Mouse (Mus musculus): ENCODE results near the gene Phf11c. TPM values are rescaled to one million over a fixed set of nuclear protein-coding genes. Genes with fewer than 3 reads are reported as not detected.
A peak's percentile ranks its signal among the peaks of the same experiment; 100 is the strongest.

The Phf11c gene
- polyA plus RNA-seq (2014; fragmentation: Nextera tagmentation; extraction: Ambion mirVana), result 0.37 and 0.45 TPM in 2 replicates

GRCm38 (mm10) chr14:59395281-59395680 lies at the start of gene Phf11c:
Gene Phf11c, minus strand, starts transcription at chr14:59395381.
- H3K4me2 ChIP-seq (ENCODE audit: low read depth, low read length), result no peak within 1 kb of the TSS
- no peaks in the 10 kb centered on the region for H3K9me3 ChIP-seq (ENCODE audit: control insufficient read depth, low read length)
- no peaks in the 10 kb centered on the region for H3K4me1 ChIP-seq (ENCODE audit: control insufficient read depth, insufficient read depth, low read length)
- no peak within 1 kb of the TSS for H3K27ac ChIP-seq (replicated peaks; ENCODE audit: low read depth, low read length)
- 93% methylated on average over 3 of the region's 3 CpGs for WGBS
- no peaks in the 10 kb centered on the region for H3K27me3 ChIP-seq (replicated peaks; ENCODE audit: control insufficient read depth, insufficient read depth, low read length)
- no peak within 1 kb of the TSS for H3K4me3 ChIP-seq (ENCODE audit: low read depth, low read length)
- no peak within 1 kb of the TSS for H3K9ac ChIP-seq (ENCODE audit: low read depth, low read length)
- DNase-seq (ENCODE audit: low spot score) (no peak), ATAC-seq (ENCODE audit: low read depth) (no peak)
- no peaks in the 10 kb centered on the region for H3K36me3 ChIP-seq (ENCODE audit: control insufficient read depth, insufficient read depth, low read length)

- Histone ChIP-seq H3K27ac (replicated peaks; ENCODE audit: low read depth, low read length) (peak overlapping the region; percentile 80), H3K36me3 (ENCODE audit: control insufficient read depth, insufficient read depth, low read length) (no peaks in the 10 kb centered on the region), H3K9me3 (ENCODE audit: control insufficient read depth, low read length) (no peaks in the 10 kb centered on the region), H3K4me1 (ENCODE audit: control insufficient read depth, insufficient read depth, low read length) (peaks cover 9% of the 10 kb centered on the region), H3K27me3 (replicated peaks; ENCODE audit: control insufficient read depth, insufficient read depth, low read length) (no peaks in the 10 kb centered on the region), H3K4me3 (ENCODE audit: low read depth, low read length) (peak overlapping the region; percentile 58), H3K4me2 (ENCODE audit: low read depth, low read length) (peak overlapping the region; percentile 84), H3K9ac (ENCODE audit: low read depth, low read length) (peak overlapping the region; percentile 86)
- DNase-seq (ENCODE audit: low spot score), result no peak
- ATAC-seq (ENCODE audit: low read depth), result no peak
- 10% methylated on average over 6 of the region's 6 CpGs for WGBS
These were observed 46.3 kb upstream of the Phf11c start for GRCm38 (mm10) chr14:59441472-59441805.

- ATAC-seq (ENCODE audit: low read depth), result peak; percentile 100
- Histone ChIP-seq H3K9me3 (ENCODE audit: control insufficient read depth, low read length) (no peaks in the 10 kb centered on the region), H3K4me1 (ENCODE audit: control insufficient read depth, insufficient read depth, low read length) (peaks cover 9% of the 10 kb centered on the region), H3K4me3 (ENCODE audit: low read depth, low read length) (peak within 1 kb of the TSS; percentile 58), H3K27ac (replicated peaks; ENCODE audit: low read depth, low read length) (peak within 1 kb of the TSS; percentile 80), H3K36me3 (ENCODE audit: control insufficient read depth, insufficient read depth, low read length) (no peaks in the 10 kb centered on the region), H3K27me3 (replicated peaks; ENCODE audit: control insufficient read depth, insufficient read depth, low read length) (no peaks in the 10 kb centered on the region), H3K4me2 (ENCODE audit: low read depth, low read length) (peak within 1 kb of the TSS; percentile 84), H3K9ac (ENCODE audit: low read depth, low read length) (peak within 1 kb of the TSS; percentile 86)
- DNase-seq (ENCODE audit: low spot score), result peak; percentile 97
- under 1% methylated on average over 57 of the region's 66 CpGs for WGBS
These were observed 45.6 kb upstream of the Phf11c start, which contains the start of the genes Setdb2 and Cab39l for GRCm38 (mm10) chr14:59440558-59441471. Gene Setdb2, minus strand, starts transcription at chr14:59440884. Gene Cab39l, plus strand, starts transcription at chr14:59440972.

GRCm38 (mm10) chr14:59440039-59440438 lies 44.9 kb upstream of the Phf11c start:
- Histone ChIP-seq H3K27ac (replicated peaks; ENCODE audit: low read depth, low read length) (no peak overlapping the region), H3K4me1 (ENCODE audit: control insufficient read depth, insufficient read depth, low read length) (peaks cover 9% of the 10 kb centered on the region), H3K36me3 (ENCODE audit: control insufficient read depth, insufficient read depth, low read length) (no peaks in the 10 kb centered on the region), H3K4me2 (ENCODE audit: low read depth, low read length) (peak overlapping the region; percentile 84), H3K9ac (ENCODE audit: low read depth, low read length) (peak overlapping the region; percentile 86), H3K4me3 (ENCODE audit: low read depth, low read length) (peak overlapping the region; percentile 58), H3K27me3 (replicated peaks; ENCODE audit: control insufficient read depth, insufficient read depth, low read length) (no peaks in the 10 kb centered on the region), H3K9me3 (ENCODE audit: control insufficient read depth, low read length) (no peaks in the 10 kb centered on the region)
- WGBS, result 17% methylated on average over 7 of the region's 7 CpGs
- no peak for DNase-seq (ENCODE audit: low spot score)
- no peak for ATAC-seq (ENCODE audit: low read depth)

GRCm38 (mm10) chr14:59438505-59438904 lies 43.3 kb upstream of the Phf11c start:
- H3K4me2 ChIP-seq (ENCODE audit: low read depth, low read length), result no peak overlapping the region
- peaks cover 9% of the 10 kb centered on the region for H3K4me1 ChIP-seq (ENCODE audit: control insufficient read depth, insufficient read depth, low read length)
- no peak overlapping the region for H3K27ac ChIP-seq (replicated peaks; ENCODE audit: low read depth, low read length)
- no peaks in the 10 kb centered on the region for H3K27me3 ChIP-seq (replicated peaks; ENCODE audit: control insufficient read depth, insufficient read depth, low read length)
- ATAC-seq (ENCODE audit: low read depth) (no peak), DNase-seq (ENCODE audit: low spot score) (no peak)
- H3K9ac ChIP-seq (ENCODE audit: low read depth, low read length), result no peak overlapping the region
- no peaks in the 10 kb centered on the region for H3K9me3 ChIP-seq (ENCODE audit: control insufficient read depth, low read length)
- no peaks in the 10 kb centered on the region for H3K36me3 ChIP-seq (ENCODE audit: control insufficient read depth, insufficient read depth, low read length)
- 84% methylated on average over 2 of the region's 2 CpGs for WGBS
- H3K4me3 ChIP-seq (ENCODE audit: low read depth, low read length), result no peak overlapping the region

GRCm38 (mm10) chr14:59437398-59437797 lies 42.2 kb upstream of the Phf11c start:
- Histone ChIP-seq H3K4me2 (ENCODE audit: low read depth, low read length) (no peak overlapping the region), H3K27me3 (replicated peaks; ENCODE audit: control insufficient read depth, insufficient read depth, low read length) (no peaks in the 10 kb centered on the region)

GRCm38 (mm10) chr14:59435206-59435605 lies 40.0 kb upstream of the Phf11c start:
- no peak overlapping the region for H3K4me2 ChIP-seq (ENCODE audit: low read depth, low read length)
- H3K4me1 ChIP-seq (ENCODE audit: control insufficient read depth, insufficient read depth, low read length), result peaks cover 7% of the 10 kb centered on the region
- no peak overlapping the region for H3K9ac ChIP-seq (ENCODE audit: low read depth, low read length)
- no peak overlapping the region for H3K27ac ChIP-seq (replicated peaks; ENCODE audit: low read depth, low read length)
- no peaks in the 10 kb centered on the region for H3K9me3 ChIP-seq (ENCODE audit: control insufficient read depth, low read length)
- no peak for ATAC-seq (ENCODE audit: low read depth)
- DNase-seq (ENCODE audit: low spot score), result no peak
- H3K36me3 ChIP-seq (ENCODE audit: control insufficient read depth, insufficient read depth, low read length), result no peaks in the 10 kb centered on the region
- H3K27me3 ChIP-seq (replicated peaks; ENCODE audit: control insufficient read depth, insufficient read depth, low read length), result no peaks in the 10 kb centered on the region
- no peak overlapping the region for H3K4me3 ChIP-seq (ENCODE audit: low read depth, low read length)

More at GRCm38 (mm10) chr14:59437398-59437797, 42.2 kb upstream of the Phf11c start:
- Histone ChIP-seq H3K9me3 (ENCODE audit: control insufficient read depth, low read length) (no peaks in the 10 kb centered on the region), H3K36me3 (ENCODE audit: control insufficient read depth, insufficient read depth, low read length) (no peaks in the 10 kb centered on the region), H3K9ac (ENCODE audit: low read depth, low read length) (no peak overlapping the region), H3K4me3 (ENCODE audit: low read depth, low read length) (no peak overlapping the region), H3K4me1 (ENCODE audit: control insufficient read depth, insufficient read depth, low read length) (peaks cover 9% of the 10 kb centered on the region), H3K27ac (replicated peaks; ENCODE audit: low read depth, low read length) (no peak overlapping the region)
- DNase-seq (ENCODE audit: low spot score), result no peak
- WGBS, result 85% methylated on average over 3 of the region's 3 CpGs
- ATAC-seq (ENCODE audit: low read depth), result no peak

- no peaks in the 10 kb centered on the region for H3K9me3 ChIP-seq (ENCODE audit: control insufficient read depth, low read length)
- DNase-seq (ENCODE audit: low spot score), result no peak
- WGBS, result 63% methylated on average over 2 of the region's 2 CpGs
These were observed 38.7 kb upstream of the Phf11c start for GRCm38 (mm10) chr14:59433902-59434301.

GRCm38 (mm10) chr14:59430556-59430955 lies 35.4 kb upstream of the Phf11c start:
- no peak overlapping the region for H3K27ac ChIP-seq (replicated peaks; ENCODE audit: low read depth, low read length)
- no peak for ATAC-seq (ENCODE audit: low read depth)
- 81% methylated on average over 1 of the region's 1 CpGs for WGBS
- no peaks in the 10 kb centered on the region for H3K27me3 ChIP-seq (replicated peaks; ENCODE audit: control insufficient read depth, insufficient read depth, low read length)
- H3K4me1 ChIP-seq (ENCODE audit: control insufficient read depth, insufficient read depth, low read length), result no peaks in the 10 kb centered on the region
- no peak for DNase-seq (ENCODE audit: low spot score)
- H3K36me3 ChIP-seq (ENCODE audit: control insufficient read depth, insufficient read depth, low read length), result no peaks in the 10 kb centered on the region
- no peak overlapping the region for H3K4me2 ChIP-seq (ENCODE audit: low read depth, low read length)
- no peak overlapping the region for H3K9ac ChIP-seq (ENCODE audit: low read depth, low read length)
- no peaks in the 10 kb centered on the region for H3K9me3 ChIP-seq (ENCODE audit: control insufficient read depth, low read length)
- no peak overlapping the region for H3K4me3 ChIP-seq (ENCODE audit: low read depth, low read length)

More at GRCm38 (mm10) chr14:59433902-59434301, 38.7 kb upstream of the Phf11c start:
- Histone ChIP-seq H3K4me2 (ENCODE audit: low read depth, low read length) (no peak overlapping the region), H3K4me3 (ENCODE audit: low read depth, low read length) (no peak overlapping the region), H3K36me3 (ENCODE audit: control insufficient read depth, insufficient read depth, low read length) (no peaks in the 10 kb centered on the region), H3K27me3 (replicated peaks; ENCODE audit: control insufficient read depth, insufficient read depth, low read length) (no peaks in the 10 kb centered on the region), H3K4me1 (ENCODE audit: control insufficient read depth, insufficient read depth, low read length) (no peaks in the 10 kb centered on the region), H3K9ac (ENCODE audit: low read depth, low read length) (no peak overlapping the region), H3K27ac (replicated peaks; ENCODE audit: low read depth, low read length) (no peak overlapping the region)
- ATAC-seq (ENCODE audit: low read depth), result no peak
